Mouse (Mus musculus) megakaryocyte, embryonic 14.5 days (primary cell): ENCODE data around the gene Ccr6. TPM values are rescaled to one million over a fixed set of nuclear protein-coding genes. Genes with fewer than 3 reads are reported as not detected.
"Not testable (repeated sequence)": the region's sequence is repeated elsewhere in the genome, so short reads cannot be mapped to it uniquely, and the experiment has no call there.

Source experiments
- H3K27me3 ChIP-seq: replicated peaks from 2 replicates; pipeline ENCODE3; 2012; ENCODE audit warnings: inconsistent platforms
- H3K36me3 ChIP-seq: replicated peaks from 2 replicates; pipeline ENCODE3; 2012; ENCODE audit warnings: low read length, inconsistent platforms, mixed read lengths
- H3K4me1 ChIP-seq: 2 replicates; pipeline ENCODE4 v1.6.1; 2012; ENCODE audit warnings: inconsistent platforms
- H3K4me3 ChIP-seq: replicated peaks from 2 replicates; pipeline ENCODE3; 2012; ENCODE audit warnings: moderate library complexity, mild to moderate bottlenecking, inconsistent platforms
- H3K9me3 ChIP-seq: 2 replicates; pipeline ENCODE4 v1.6.1; 2012; ENCODE audit warnings: inconsistent platforms
- FLI1 ChIP-seq: IDR thresholded peaks from 2 replicates; pipeline ENCODE4 v1.6.1; 2012; ENCODE audit warnings: low read length, inconsistent platforms, mixed read lengths
- GATA1 ChIP-seq: IDR thresholded peaks from 3 replicates; pipeline ENCODE4 v1.6.1; 2012; ENCODE audit warnings: mixed read lengths, low read length, inconsistent platforms, borderline replicate concordance
- polyA plus RNA-seq: library from polyadenylated mRNA; stranded (reverse); fragments of >175 nt; gene quantifications from 2 replicates; pipeline ENCODE4 v1.2.3, GENCODE M21; 2012; ENCODE audit warnings: low replicate concordance; ENCODE audit not compliant: insufficient read depth

Ccr6 gene
- polyA plus RNA-seq = not detected in 2 replicates

DNA sequence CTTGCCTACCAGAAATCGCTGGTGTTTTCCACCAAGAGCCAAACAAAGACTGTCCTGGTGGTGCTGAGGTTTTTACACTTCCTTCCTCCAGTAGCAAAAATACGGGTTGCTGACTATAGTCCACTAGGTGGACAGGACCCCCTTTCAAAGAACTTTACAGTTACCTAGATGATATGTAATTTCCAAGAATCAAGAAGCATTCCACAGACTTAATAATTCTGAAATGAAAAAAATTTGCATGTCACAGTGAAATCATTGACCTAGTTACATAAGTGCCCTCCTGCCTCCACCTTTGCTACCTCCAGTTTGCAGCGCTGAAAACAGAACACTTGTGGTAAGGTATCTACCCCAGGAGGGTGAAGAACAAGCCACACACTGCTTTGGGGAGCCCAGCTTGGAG is at the start of gene Ccr6:
Ccr6 (plus strand) TSS at position 301 of the 400 bp plus-strand sequence.
- 0 out of 2 replicates have a peak, but pooled peaks cover 3% of the 10 kb centered on the region for H3K9me3 ChIP-seq
- peaks cover 36% of the 10 kb centered on the region for H3K27me3 ChIP-seq
- H3K36me3 ChIP-seq = no peaks in the 10 kb centered on the region
- no peak within 1 kb of the TSS for H3K4me3 ChIP-seq
- H3K4me1 ChIP-seq = no peaks in the 10 kb centered on the region
- TF ChIP-seq GATA1 (no peak), FLI1 (no peak)

DNA sequence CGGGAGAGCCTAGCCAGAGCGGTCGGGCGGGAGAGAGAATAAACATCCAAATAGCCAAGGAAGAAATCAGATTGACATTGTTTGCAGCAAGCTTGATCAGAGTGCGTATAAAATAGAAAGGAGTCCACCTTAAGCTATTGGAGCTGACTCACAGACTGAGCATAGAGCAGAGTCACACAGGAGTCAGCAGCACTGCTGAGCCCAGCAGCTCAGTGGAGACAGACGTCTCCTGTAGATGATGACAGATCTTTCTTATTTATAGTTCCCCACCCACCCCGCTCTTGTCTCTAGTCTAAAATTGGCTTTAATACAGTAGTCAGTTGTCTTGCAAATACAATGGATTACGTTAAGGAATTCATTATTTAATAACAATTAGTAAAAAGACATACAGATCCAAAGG is 42.2 kb upstream of the Ccr6 start:
- peaks cover 17% of the 10 kb centered on the region for H3K4me1 ChIP-seq
- H3K27me3 ChIP-seq = no peaks in the 10 kb centered on the region
- peaks cover 83% of the 10 kb centered on the region for H3K36me3 ChIP-seq
- no peaks in the 10 kb centered on the region for H3K9me3 ChIP-seq
- H3K4me3 ChIP-seq = no peak overlapping the region
- TF ChIP-seq GATA1 = no peak
- no peak for TF ChIP-seq FLI1

DNA sequence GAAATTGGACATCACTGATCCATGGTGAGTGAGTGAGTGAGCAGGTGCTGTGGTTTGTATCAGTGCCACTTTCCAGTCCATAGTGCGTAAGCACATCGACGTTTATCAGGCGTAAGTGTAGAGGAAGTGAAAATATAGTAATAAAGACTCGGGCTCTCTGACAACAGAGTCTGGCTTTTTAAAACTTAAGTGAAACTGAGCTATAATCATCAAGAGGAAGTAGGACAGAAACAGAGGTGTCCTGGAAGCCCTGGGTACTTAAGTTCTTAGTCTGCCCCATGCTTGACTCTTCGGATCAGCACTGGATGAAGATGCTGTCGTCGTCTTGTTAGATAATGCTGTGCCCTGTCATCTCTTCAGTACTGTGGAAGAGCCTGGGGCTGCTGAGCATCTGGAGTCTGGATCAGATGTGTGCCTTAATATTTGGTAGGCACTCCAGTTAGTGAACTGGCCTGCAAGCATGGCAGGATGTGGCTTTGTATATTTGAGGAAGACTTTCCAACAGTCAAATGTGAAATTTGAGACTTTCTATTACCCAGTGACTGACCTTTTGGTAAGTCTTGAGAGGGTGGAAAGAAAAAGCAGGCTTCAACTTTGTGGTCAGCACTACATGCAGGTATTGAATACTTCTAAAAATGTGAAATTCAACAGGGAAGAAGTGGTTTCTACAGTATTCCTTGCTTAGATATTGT is 40.0 kb upstream of the Ccr6 start:
- H3K36me3 ChIP-seq = peaks cover 63% of the 10 kb centered on the region
- TF ChIP-seq FLI1 (no peak), GATA1 (no peak)
- H3K27me3 ChIP-seq = no peaks in the 10 kb centered on the region
- H3K4me1 ChIP-seq = peaks cover 19% of the 10 kb centered on the region
- H3K9me3 ChIP-seq = no peaks in the 10 kb centered on the region
- no peak overlapping the region for H3K4me3 ChIP-seq

DNA sequence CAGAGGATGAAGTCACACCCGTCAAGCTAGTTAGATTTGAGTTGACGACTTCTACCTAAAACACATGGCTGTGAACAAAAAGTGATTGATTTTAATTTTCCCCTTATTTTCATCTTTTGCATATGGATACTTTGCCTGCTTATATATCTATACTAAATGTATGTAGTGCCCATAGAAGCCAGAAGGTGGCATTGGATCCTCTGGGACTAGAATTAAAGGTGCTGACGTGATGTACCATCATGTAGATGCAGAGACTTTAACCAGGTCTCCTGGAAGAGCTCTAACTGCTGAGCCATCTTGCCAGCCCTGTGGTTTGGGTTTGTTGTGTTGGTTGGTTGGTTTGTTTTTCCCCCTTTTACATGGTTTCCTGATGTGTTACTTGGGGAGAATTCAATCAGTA is 38.2 kb upstream of the Ccr6 start:
- TF ChIP-seq FLI1 = no peak
- no peak for TF ChIP-seq GATA1
- no peak overlapping the region for H3K4me3 ChIP-seq
- no peaks in the 10 kb centered on the region for H3K9me3 ChIP-seq
- H3K36me3 ChIP-seq = peaks cover 47% of the 10 kb centered on the region
- H3K4me1 ChIP-seq = peaks cover 19% of the 10 kb centered on the region
- no peaks in the 10 kb centered on the region for H3K27me3 ChIP-seq

DNA sequence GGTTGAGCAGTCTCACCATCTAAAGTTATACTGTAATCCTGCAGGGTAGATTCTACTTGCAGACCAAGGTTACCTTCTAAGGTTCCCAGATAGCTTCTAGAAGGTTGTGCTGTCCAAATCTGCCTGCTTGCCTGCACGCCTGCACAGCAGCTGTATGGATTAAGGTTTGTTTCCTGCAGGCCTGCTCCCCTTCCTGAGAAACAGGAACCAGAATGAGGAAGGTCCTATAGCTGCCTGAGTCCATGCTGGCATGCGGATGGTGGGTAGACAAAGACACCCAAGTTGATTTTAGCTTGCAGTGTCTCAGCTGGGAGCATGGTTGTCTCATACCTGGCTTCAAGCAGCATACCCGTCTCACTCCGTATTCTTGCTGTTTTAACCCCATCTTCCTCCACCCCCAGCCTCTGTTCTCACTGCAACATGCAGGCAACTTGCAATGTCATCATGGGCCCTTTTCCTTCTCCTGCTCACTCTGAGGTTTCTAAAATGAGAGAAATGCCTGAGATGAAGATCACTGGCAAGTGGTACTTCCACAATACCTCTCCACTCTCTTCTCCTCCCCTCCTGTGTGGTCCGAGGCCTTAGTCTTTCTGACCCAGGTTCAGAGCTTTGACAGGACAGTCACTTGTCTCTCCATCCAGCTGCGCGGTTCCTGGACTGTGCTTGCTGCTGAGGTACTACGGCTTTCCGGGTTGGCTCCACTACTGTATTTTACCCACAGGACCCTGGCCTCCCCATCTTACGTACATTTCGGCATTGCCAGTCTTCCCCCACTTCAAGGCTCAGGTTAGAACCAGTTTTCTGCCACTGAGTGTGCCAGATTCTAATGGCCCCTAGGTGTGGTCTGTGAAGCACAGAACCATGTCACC is 36.5 kb upstream of the Ccr6 start:
- Histone ChIP-seq H3K27me3 (peaks cover 4% of the 10 kb centered on the region), H3K4me1 (peaks cover 16% of the 10 kb centered on the region), H3K9me3 (no peaks in the 10 kb centered on the region), H3K4me3 (peak overlapping the region; percentile 35), H3K36me3 (peaks cover 32% of the 10 kb centered on the region)
- TF ChIP-seq GATA1 (no peak), FLI1 (no peak)

DNA sequence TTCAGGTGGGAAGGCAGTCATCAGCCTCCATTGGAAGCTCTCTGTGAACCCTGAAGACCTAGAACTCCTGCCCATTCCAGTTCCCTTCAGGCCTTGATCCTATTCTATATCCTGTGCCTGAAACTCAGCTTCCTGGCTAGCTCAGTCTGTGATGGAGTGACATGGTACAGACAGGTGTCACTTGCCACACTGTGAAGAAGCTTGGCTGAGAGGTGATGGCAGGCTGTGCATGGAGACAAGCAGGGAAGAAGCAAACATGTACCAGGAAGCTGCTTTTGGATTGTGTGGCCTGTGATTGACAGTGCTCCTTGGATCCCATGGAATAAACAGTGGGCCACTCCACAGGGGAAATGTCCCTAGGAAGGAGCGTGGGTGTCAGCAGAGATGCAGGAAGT is 35.9 kb upstream of the Ccr6 start:
- no peak for TF ChIP-seq GATA1
- TF ChIP-seq FLI1 = no peak
- Histone ChIP-seq H3K4me1 (peaks cover 16% of the 10 kb centered on the region), H3K9me3 (no peaks in the 10 kb centered on the region), H3K4me3 (no peak overlapping the region), H3K27me3 (peaks cover 6% of the 10 kb centered on the region), H3K36me3 (peaks cover 26% of the 10 kb centered on the region)

DNA sequence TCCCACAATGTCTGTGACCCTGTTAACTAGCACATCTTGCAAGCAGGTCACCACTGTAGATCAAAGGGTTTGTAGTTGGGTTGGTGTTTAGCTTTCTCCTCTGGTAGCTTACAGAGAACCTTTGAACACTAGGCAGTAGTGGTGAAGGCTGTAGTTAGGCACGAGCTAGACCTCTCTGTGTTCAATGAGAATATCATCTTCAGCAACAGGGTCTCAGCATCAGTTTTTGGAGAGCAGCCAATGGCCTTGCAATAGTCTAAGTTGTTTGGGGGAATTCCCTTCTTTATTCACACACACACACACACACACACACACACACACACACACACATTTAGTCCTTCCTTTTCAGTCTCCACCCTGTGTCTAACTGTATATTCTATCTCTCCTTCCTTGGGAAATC is 32.4 kb upstream of the Ccr6 start:
- H3K36me3 ChIP-seq = no peaks in the 10 kb centered on the region
- H3K4me1 ChIP-seq = peaks cover 16% of the 10 kb centered on the region
- peaks cover 12% of the 10 kb centered on the region for H3K27me3 ChIP-seq
- H3K9me3 ChIP-seq = no peaks in the 10 kb centered on the region
- no peak for TF ChIP-seq GATA1
- no peak for TF ChIP-seq FLI1
- H3K4me3 ChIP-seq = no peak overlapping the region

DNA sequence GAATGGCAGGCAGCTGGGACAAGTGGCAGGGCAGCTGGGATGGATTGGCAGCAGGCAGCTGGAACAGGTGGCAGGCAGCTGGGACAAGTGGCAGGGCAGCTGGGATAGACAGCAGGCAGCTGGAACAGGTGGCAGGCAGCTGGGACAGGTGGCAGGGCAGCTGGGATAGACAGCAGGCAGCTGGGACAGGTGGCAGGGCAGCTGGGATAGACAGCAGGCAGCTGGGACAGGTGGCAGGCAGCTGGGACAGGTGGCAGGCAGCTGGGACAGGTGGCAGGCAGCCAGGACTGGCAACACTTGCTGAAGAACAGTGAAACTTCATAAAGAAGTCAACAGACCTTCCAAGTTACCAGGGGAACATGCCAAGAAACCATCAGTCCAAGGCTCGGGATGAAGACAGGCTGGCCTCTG is 30.6 kb upstream of the Ccr6 start:
- not testable (repeated sequence) for H3K9me3 ChIP-seq, H3K4me3 ChIP-seq, H3K36me3 ChIP-seq, H3K4me1 ChIP-seq
- peaks cover 17% of the 10 kb centered on the region for H3K27me3 ChIP-seq

DNA sequence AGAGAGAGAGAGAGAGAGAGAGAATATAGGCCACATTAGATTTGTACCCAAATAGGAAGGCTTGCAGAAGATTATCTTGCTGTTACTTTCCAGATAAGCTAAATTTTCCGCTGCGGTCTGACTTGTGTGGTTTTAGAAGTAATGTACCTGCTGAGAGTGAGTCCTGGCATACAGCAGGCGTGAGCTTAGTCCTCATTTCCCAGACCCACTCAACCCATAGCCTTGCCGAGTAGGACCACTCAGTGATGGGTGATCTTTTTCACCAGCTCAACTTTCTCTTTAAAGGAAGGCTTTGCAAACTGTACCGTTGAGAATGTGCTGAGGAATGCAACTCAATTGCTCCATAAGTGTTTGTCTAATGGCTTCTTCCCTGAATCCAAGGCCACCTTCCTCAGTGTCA is 29.2 kb upstream of the Ccr6 start:
- Histone ChIP-seq H3K9me3 (no peaks in the 10 kb centered on the region), H3K27me3 (peaks cover 26% of the 10 kb centered on the region), H3K4me1 (no peaks in the 10 kb centered on the region), H3K36me3 (no peaks in the 10 kb centered on the region), H3K4me3 (no peak overlapping the region)
- no peak for TF ChIP-seq FLI1
- no peak for TF ChIP-seq GATA1

DNA sequence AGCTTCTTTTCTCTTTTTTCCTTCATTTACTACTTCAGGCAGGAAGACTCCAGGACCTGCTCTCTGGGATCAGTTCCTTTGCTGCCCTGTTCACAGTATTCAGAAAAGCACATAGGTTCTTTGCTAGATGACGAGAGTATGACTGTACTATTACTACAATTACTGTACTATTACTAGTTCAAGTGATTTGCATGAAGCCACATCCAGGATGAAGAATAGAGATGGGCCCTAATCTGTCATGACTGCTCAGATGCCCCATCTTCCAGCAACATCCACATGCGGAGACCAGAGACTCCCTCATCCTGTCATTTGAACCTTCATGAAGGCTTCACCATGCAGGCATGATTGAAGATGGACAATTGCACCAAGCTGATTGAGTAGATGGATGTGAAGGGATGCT is 26.1 kb upstream of the Ccr6 start:
- Histone ChIP-seq H3K9me3 (no peaks in the 10 kb centered on the region), H3K4me1 (no peaks in the 10 kb centered on the region), H3K4me3 (no peak overlapping the region), H3K36me3 (no peaks in the 10 kb centered on the region), H3K27me3 (peaks cover 30% of the 10 kb centered on the region)
- TF ChIP-seq FLI1 = no peak
- TF ChIP-seq GATA1 = no peak
